Mouse (Mus musculus) MEL (cell line): ENCODE data around the gene Anxa4. TPM values are rescaled to one million over a fixed set of nuclear protein-coding genes. Genes with fewer than 3 reads are reported as not detected.

Experiments used
- DNase-seq: peaks from one replicate; pipeline ENCODE4 v3.0.0; 2011; ENCODE audit warnings: low read depth, low spot score
- H3K27ac ChIP-seq: 2 replicates; pipeline ENCODE4 v1.5.1; 2012; ENCODE audit warnings: low read depth, mild to moderate bottlenecking, control low read depth, low read length, moderate library complexity; ENCODE audit not compliant: control insufficient read depth
- H3K27me3 ChIP-seq, 2 experiments: fragments of 150-350 bp in 1 of 2; sonication (generic) in 1 of 2; 2 replicates each; pipeline ENCODE4 v1.6.1; 2012; ENCODE audit warnings: low read length in 2 of 2, mild to moderate bottlenecking in 2 of 2, improper control_type of control experiment in 1 of 2, moderate library complexity in 1 of 2; ENCODE audit not compliant: insufficient read depth in 2 of 2, control insufficient read depth in 1 of 2
- H3K36me3 ChIP-seq, 2 experiments: 2 replicates each; pipeline ENCODE4 v1.6.1; 2012 to 2014; ENCODE audit warnings: low read length in 2 of 2, improper control_type of control experiment in 1 of 2, inconsistent platforms in 1 of 2, mild to moderate bottlenecking in 1 of 2; ENCODE audit not compliant: insufficient read depth in 2 of 2, control insufficient read depth in 1 of 2
- H3K4me1 ChIP-seq, 2 experiments: fragments of 150-350 bp in 1 of 2; sonication (generic) in 1 of 2; 2 replicates each; pipeline ENCODE4 v1.6.1; 2012; ENCODE audit warnings: low read length in 2 of 2, improper control_type of control experiment in 1 of 2, mild to moderate bottlenecking in 1 of 2; ENCODE audit not compliant: insufficient read depth in 2 of 2, control insufficient read depth in 1 of 2
- H3K4me3 ChIP-seq, 2 experiments: fragments of 150-350 bp in 1 of 2; sonication (generic) in 1 of 2; 2 replicates each; pipeline ENCODE4 v1.5.1; 2012; ENCODE audit warnings: low read depth in 2 of 2, low read length in 2 of 2, mild to moderate bottlenecking in 2 of 2, moderate library complexity in 2 of 2, control low read depth in 1 of 2, improper control_type of control experiment in 1 of 2; ENCODE audit not compliant: control insufficient read depth in 1 of 2, insufficient read depth in 1 of 2
- H3K79me2 ChIP-seq: 2 replicates; pipeline ENCODE4 v1.6.1; 2012; ENCODE audit warnings: mild to moderate bottlenecking, low read length, moderate library complexity; ENCODE audit not compliant: control insufficient read depth, poor library complexity, insufficient read depth
- H3K9ac ChIP-seq: 2 replicates; pipeline ENCODE4 v1.6.1; 2012; ENCODE audit warnings: low read depth, mild to moderate bottlenecking, control low read depth, low read length, moderate library complexity; ENCODE audit not compliant: control insufficient read depth, poor library complexity, severe bottlenecking
- H3K9me3 ChIP-seq: fragments of 150-350 bp; sonication (generic); replicated peaks from 2 replicates; pipeline ENCODE4 v1.6.1; 2012; ENCODE audit warnings: mild to moderate bottlenecking, low read length, improper control_type of control experiment, moderate library complexity; ENCODE audit not compliant: insufficient read depth
- E2F4 ChIP-seq: IDR thresholded peaks from 2 replicates; pipeline ENCODE4 v1.6.1; 2011; ENCODE audit warnings: low read depth, low read length, improper control_type of control experiment, borderline replicate concordance
- EP300 ChIP-seq, 2 experiments: IDR thresholded peaks; 2 replicates each; pipeline ENCODE4 v1.6.1; 2011; ENCODE audit warnings: improper control_type of control experiment in 2 of 2, low read length in 2 of 2, low read depth in 1 of 2, mild to moderate bottlenecking in 1 of 2
- ETS1 ChIP-seq: IDR thresholded peaks from 2 replicates; pipeline ENCODE4 v1.6.1; 2012; ENCODE audit warnings: low read depth, mild to moderate bottlenecking, inconsistent platforms, low read length, improper control_type of control experiment, moderate library complexity
- GABPA ChIP-seq: IDR thresholded peaks from 2 replicates; pipeline ENCODE4 v1.6.1; 2012; ENCODE audit warnings: low read depth, mild to moderate bottlenecking, inconsistent platforms, low read length, improper control_type of control experiment, moderate library complexity
- GATA1 ChIP-seq: IDR thresholded peaks from 2 replicates; pipeline ENCODE4 v1.6.1; 2011; ENCODE audit warnings: low read depth, low read length, improper control_type of control experiment
- MAX ChIP-seq: IDR thresholded peaks from 2 replicates; pipeline ENCODE4 v1.6.1; 2011; ENCODE audit warnings: low read length, improper control_type of control experiment
- MEF2A ChIP-seq: IDR thresholded peaks from 2 replicates; pipeline ENCODE4 v1.6.1; 2014; ENCODE audit warnings: low read depth, mild to moderate bottlenecking, inconsistent platforms, low read length, improper control_type of control experiment; ENCODE audit not compliant: poor library complexity, insufficient replicate concordance, severe bottlenecking; ENCODE audit errors: extremely low read depth
- MXI1 ChIP-seq: IDR thresholded peaks from 2 replicates; pipeline ENCODE4 v1.6.1; 2011; ENCODE audit warnings: mild to moderate bottlenecking, low read depth, low read length, improper control_type of control experiment
- MYB ChIP-seq: IDR thresholded peaks from 2 replicates; pipeline ENCODE4 v1.6.1; 2011; ENCODE audit warnings: mild to moderate bottlenecking, low read depth, low read length, improper control_type of control experiment
- POLR2AphosphoS2 ChIP-seq: IDR thresholded peaks from 2 replicates; pipeline ENCODE4 v1.6.1; 2011; ENCODE audit warnings: low read length, improper control_type of control experiment
- RCOR1 ChIP-seq: IDR thresholded peaks from 2 replicates; pipeline ENCODE4 v1.6.1; 2012; ENCODE audit warnings: low read depth, mild to moderate bottlenecking, inconsistent platforms, low read length, improper control_type of control experiment
- TAL1 ChIP-seq: IDR thresholded peaks from 2 replicates; pipeline ENCODE4 v1.6.1; 2012; ENCODE audit warnings: mild to moderate bottlenecking, inconsistent platforms, low read length, moderate library complexity, mixed read lengths
- TCF12 ChIP-seq: IDR thresholded peaks from 2 replicates; pipeline ENCODE4 v1.6.1; 2014; ENCODE audit warnings: low read depth, mild to moderate bottlenecking, inconsistent platforms, low read length, improper control_type of control experiment, moderate library complexity
- UBTF ChIP-seq: IDR thresholded peaks from 2 replicates; pipeline ENCODE4 v1.6.1; 2012; ENCODE audit warnings: low read depth, mild to moderate bottlenecking, inconsistent platforms, low read length, improper control_type of control experiment, moderate library complexity, borderline replicate concordance; ENCODE audit not compliant: insufficient read depth
- USF2 ChIP-seq, 2 experiments: IDR thresholded peaks; 2 replicates each; pipeline ENCODE4 v1.6.1; 2011 to 2012; ENCODE audit warnings: improper control_type of control experiment in 2 of 2, low read length in 2 of 2, borderline replicate concordance in 1 of 2, inconsistent platforms in 1 of 2, low read depth in 1 of 2, mild to moderate bottlenecking in 1 of 2; ENCODE audit not compliant: insufficient read depth in 1 of 2
- ZC3H11A ChIP-seq: IDR thresholded peaks from 2 replicates; pipeline ENCODE4 v1.6.1; 2012; ENCODE audit warnings: low read depth, mild to moderate bottlenecking, inconsistent platforms, low read length, improper control_type of control experiment
- polyA plus RNA-seq, 2 experiments: library from polyadenylated mRNA; stranded (reverse) in 1 of 2; unstranded in 1 of 2; fragments of >175 nt in 1 of 2; fragments of >200 nt in 1 of 2; gene quantifications; 2 replicates each; pipeline versions ENCODE4 v1.2.1 to v1.2.4; 2012; ENCODE audit warnings: low replicate concordance in 2 of 2, low read depth in 1 of 2; ENCODE audit not compliant: insufficient read length in 2 of 2, insufficient read depth in 1 of 2, missing spikeins in 1 of 2
- total RNA-seq: library from RNA; depleted of rRNA; stranded (reverse); fragments of 300-350 nt; gene quantifications from 2 replicates; pipeline ENCODE4 v1.2.3, GENCODE M21; 2012; rRNA removed

The Anxa4 gene
- total and polyA plus RNA-seq, 3 experiments, result 31.1 to 176 (median 53.6) TPM

DNA sequence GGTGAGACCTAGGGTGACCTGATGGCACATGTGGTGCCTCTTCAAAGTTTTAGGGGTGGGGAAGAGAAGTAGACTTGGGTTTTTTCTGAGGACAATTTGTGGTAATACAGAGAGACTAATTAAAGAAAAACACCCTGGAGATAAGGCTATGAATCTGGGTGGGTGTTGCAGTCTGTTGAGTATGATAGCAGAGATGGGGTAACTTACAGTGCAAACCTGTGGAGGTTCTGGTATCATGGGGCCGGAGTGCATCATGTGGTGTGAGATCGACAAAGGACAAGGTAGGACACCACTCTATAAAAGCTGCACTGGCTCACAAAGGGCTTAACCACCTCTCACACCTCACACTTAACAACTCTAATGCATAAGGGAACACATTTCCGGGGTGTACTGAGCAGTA lies 103.7 kb downstream of the Anxa4 start:
- Histone ChIP-seq H3K79me2 (no peaks in the 10 kb centered on the region), H3K9me3 (no peaks in the 10 kb centered on the region), H3K27ac (0 out of 2 replicates have a peak overlapping the region, but pooled peaks have one; percentile 4), H3K4me3 (no peak overlapping the region), H3K4me1 (peaks cover 3 to 9% of the 10 kb centered on the region in 2 experiments), H3K9ac (no peak overlapping the region), H3K27me3 (no peaks in the 10 kb centered on the region), H3K36me3 (peaks cover 2 to 7% of the 10 kb centered on the region in 2 experiments; a peak in 3 of 4 replicates)
- DNase-seq, result peak; percentile 35
- no peak for TF ChIP-seq E2F4
- no peak for TF ChIP-seq USF2 (IDR thresholded peaks at IDR 0.05; ENCODE audit: borderline replicate concordance in 1 of 2, insufficient read depth in 1 of 2, low read depth in 1 of 2, low read length in 2 of 2)
- peak; percentile 65 to 68 for TF ChIP-seq EP300 (IDR thresholded peaks at IDR 0.05; ENCODE audit: low read depth in 1 of 2, low read length in 2 of 2)
- peak; percentile 49 for TF ChIP-seq GATA1
- peak; percentile 51; the same call in 1 of the 2 replicates for TF ChIP-seq TCF12
- peak; percentile 81 for TF ChIP-seq RCOR1

- Histone ChIP-seq H3K27ac (no peak overlapping the region), H3K36me3 (peaks cover 3 to 10% of the 10 kb centered on the region in 2 experiments; a peak in 3 of 4 replicates), H3K79me2 (peaks cover 8% of the 10 kb centered on the region), H3K9ac (no peak overlapping the region)
- TF ChIP-seq MXI1 (no peak), TAL1 (no peak), UBTF (no peak), POLR2AphosphoS2 (no peak), GABPA (no peak), ETS1 (no peak), MYB (no peak), ZC3H11A (no peak), EP300 (IDR thresholded peaks at IDR 0.05; ENCODE audit: low read depth in 1 of 2, low read length in 2 of 2) (no peak), MAX (no peak), RCOR1 (no peak), MEF2A (no peak)
- TF ChIP-seq, all 39 proteins: peak for 0
- no peak overlapping the region for H3K4me3 ChIP-seq
- H3K4me1 ChIP-seq, result peaks cover 3 to 12% of the 10 kb centered on the region in 2 experiments
- no peaks in the 10 kb centered on the region for H3K9me3 ChIP-seq
- DNase-seq, result no peak
- no peaks in the 10 kb centered on the region for H3K27me3 ChIP-seq
Measured at GRCm38 (mm10) chr6:86686971-86687370, 106.4 kb downstream of the Anxa4 start.

Other genes with a start within 250 kb of the Anxa4 start
- gene Asprv1, start 165.4 kb downstream of the Anxa4 start, total RNA-seq, result not detected in 2 replicates
- gene Asprv1, start 165.4 kb downstream of the Anxa4 start, polyA plus RNA-seq, result not detected
- gene Mxd1, start 124.4 kb downstream of the Anxa4 start, total RNA-seq, result 3.1 and 3.2 TPM in 2 replicates
- gene Mxd1, start 124.4 kb downstream of the Anxa4 start, polyA plus RNA-seq, result 1 to 10 TPM in 1 of 2 experiments, not detected in 1; 3.6 TPM
- 74.8 and 79.3 TPM in 2 replicates for gene Snrnp27, start 109.1 kb downstream of the Anxa4 start, total RNA-seq
- gene Snrnp27, start 109.1 kb downstream of the Anxa4 start, polyA plus RNA-seq, result 100 to 1,000 TPM; 106 to 225 TPM
- gene Gmcl1, start 60.2 kb downstream of the Anxa4 start, total RNA-seq, result 15.9 TPM in 2 replicates
- 10 to 100 TPM; 21.5 to 67.0 TPM for gene Gmcl1, start 60.2 kb downstream of the Anxa4 start, polyA plus RNA-seq
- 6.4 and 7.2 TPM in 2 replicates for gene Aak1, start 55.9 kb upstream of the Anxa4 start, total RNA-seq
- gene Aak1, start 55.9 kb upstream of the Anxa4 start, polyA plus RNA-seq, result 100 to 1,000 TPM in 1 of 2 experiments, 10 to 100 TPM in 1; 25.4 to 353 TPM
- gene Nfu1, start 215.7 kb upstream of the Anxa4 start, total RNA-seq, result 85.7 and 111 TPM in 2 replicates
- gene Nfu1, start 215.7 kb upstream of the Anxa4 start, polyA plus RNA-seq, result 100 to 1,000 TPM in 1 of 2 experiments, not detected in 1; 123 TPM
- gene Gfpt1, start 249.3 kb upstream of the Anxa4 start, total RNA-seq, result 29.6 and 34.4 TPM in 2 replicates
- gene Gfpt1, start 249.3 kb upstream of the Anxa4 start, polyA plus RNA-seq, result 10 to 100 TPM; 33.5 to 69.3 TPM